Mouse (Mus musculus) spleen, adult 2 months (tissue): ENCODE results near the gene Isy1. TPM values are rescaled to one million over a fixed set of nuclear protein-coding genes. Genes with fewer than 3 reads are reported as not detected.
A peak's percentile ranks its signal among the peaks of the same experiment; 100 is the strongest.

Source experiments
- DNase-seq, 2 experiments: peaks; one replicate each; pipeline versions ENCODE4 v3.0.0 to v3.0.0-alpha.2; 2012 to 2021; ENCODE audit warnings: low spot score in 2 of 2, low read depth in 1 of 2
- H3K27ac ChIP-seq: fragments of 200-500 bp; 2 replicates; pipeline ENCODE4 v1.5.1; 2012; ENCODE audit warnings: low read length, inconsistent platforms; ENCODE audit not compliant: insufficient read depth
- H3K27me3 ChIP-seq: fragments of 200-500 bp; 2 replicates; pipeline ENCODE4 v1.6.1; 2012; ENCODE audit warnings: mild to moderate bottlenecking, moderate library complexity, low read length, inconsistent platforms; ENCODE audit not compliant: control insufficient read depth, insufficient read depth
- H3K36me3 ChIP-seq: fragments of 200-500 bp; 2 replicates; pipeline ENCODE4 v1.6.1; 2012; ENCODE audit warnings: mild to moderate bottlenecking, low read length, inconsistent platforms; ENCODE audit not compliant: control insufficient read depth, insufficient read depth
- H3K4me1 ChIP-seq: fragments of 200-500 bp; 2 replicates; pipeline ENCODE4 v1.6.1; 2011; ENCODE audit warnings: inconsistent platforms; ENCODE audit not compliant: control insufficient read depth, insufficient read depth, insufficient read length
- H3K4me3 ChIP-seq: fragments of 200-500 bp; 2 replicates; pipeline ENCODE4 v1.5.1; 2011; ENCODE audit warnings: mild to moderate bottlenecking, inconsistent platforms; ENCODE audit not compliant: insufficient read depth, insufficient read length; ENCODE audit errors: extremely low read depth
- CTCF ChIP-seq: fragments of 200-500 bp; IDR thresholded peaks from 2 replicates; pipeline ENCODE4 v1.5.1; 2011; ENCODE audit warnings: mild to moderate bottlenecking, inconsistent platforms; ENCODE audit not compliant: insufficient read depth, insufficient read length, insufficient replicate concordance; ENCODE audit errors: extremely low read depth
- POLR2A ChIP-seq: fragments of 200-500 bp; IDR thresholded peaks from 2 replicates; pipeline ENCODE4 v1.6.1; 2011; ENCODE audit warnings: low read depth, low read length, inconsistent platforms
- WGBS: fragments of 180-500 bp; shearing (Covaris S2); methylation state at CpG from one replicate; pipeline ENCODE4 v1.1.7; 2018; 5-methylcytosine and 5-hydroxymethylcytosine counted together
- polyA plus RNA-seq: library from polyadenylated mRNA; depleted of rRNA; stranded (reverse); fragments of >200 nt; gene quantifications from 2 replicates; pipeline ENCODE4 v1.2.3, GENCODE M21; 2012

The Isy1 gene
- polyA plus RNA-seq, 1 experiment = 17.8 TPM

GRCm38 (mm10) chr6:87835695-87836094, 2.9 kb downstream of the Isy1 start, which contains the start of gene Gm45140:
Gene Gm45140 (minus strand): TSS chr6:87835795.
- Histone ChIP-seq H3K27ac (no peak within 1 kb of the TSS), H3K4me3 (no peak within 1 kb of the TSS), H3K4me1 (peaks cover 7% of the 10 kb centered on the region), H3K36me3 (peaks cover 12% of the 10 kb centered on the region), H3K27me3 (no peaks in the 10 kb centered on the region)
- 95% methylated on average over 7 of the region's 7 CpGs for WGBS
- TF ChIP-seq POLR2A = no peak
- no peak for TF ChIP-seq CTCF
- DNase-seq = no peak

DNA sequence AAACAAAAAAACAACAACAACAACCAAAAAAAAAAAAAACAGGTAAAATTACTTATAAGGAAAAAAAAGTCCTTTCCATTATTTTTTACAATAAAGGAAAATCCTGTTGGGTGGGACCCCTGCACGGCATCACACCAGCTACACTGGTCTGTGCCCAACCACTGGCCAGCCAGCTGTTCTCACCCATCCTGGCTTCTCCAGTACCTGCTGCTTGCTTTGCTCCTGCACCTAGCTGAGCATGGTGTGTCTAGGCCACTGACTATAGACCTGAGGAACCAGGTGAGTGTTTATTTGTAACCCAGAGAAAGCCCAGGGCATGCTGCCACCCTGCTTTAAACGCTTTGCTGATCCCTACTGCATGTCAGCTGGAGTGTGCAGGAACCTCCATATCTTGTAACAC, 18.2 kb downstream of the Isy1 start:
- TF ChIP-seq CTCF = no peak
- TF ChIP-seq POLR2A = no peak
- no peaks in the 10 kb centered on the region for H3K27me3 ChIP-seq
- no peak overlapping the region for H3K4me3 ChIP-seq
- peaks cover 45% of the 10 kb centered on the region for H3K36me3 ChIP-seq
- 98% methylated on average over 2 of the region's 2 CpGs for WGBS
- H3K4me1 ChIP-seq = no peaks in the 10 kb centered on the region
- H3K27ac ChIP-seq = no peak overlapping the region
- no peak for DNase-seq

GRCm38 (mm10) chr6:87814486-87814885, 24.1 kb downstream of the Isy1 start:
- peaks cover 18% of the 10 kb centered on the region for H3K36me3 ChIP-seq
- peaks cover 7% of the 10 kb centered on the region for H3K4me1 ChIP-seq
- H3K4me3 ChIP-seq = no peak overlapping the region
- H3K27ac ChIP-seq = no peak overlapping the region
- no peak for DNase-seq
- H3K27me3 ChIP-seq = no peaks in the 10 kb centered on the region
- TF ChIP-seq CTCF = no peak
- TF ChIP-seq POLR2A = no peak
- WGBS = 94% methylated on average over 5 of the region's 5 CpGs

DNA sequence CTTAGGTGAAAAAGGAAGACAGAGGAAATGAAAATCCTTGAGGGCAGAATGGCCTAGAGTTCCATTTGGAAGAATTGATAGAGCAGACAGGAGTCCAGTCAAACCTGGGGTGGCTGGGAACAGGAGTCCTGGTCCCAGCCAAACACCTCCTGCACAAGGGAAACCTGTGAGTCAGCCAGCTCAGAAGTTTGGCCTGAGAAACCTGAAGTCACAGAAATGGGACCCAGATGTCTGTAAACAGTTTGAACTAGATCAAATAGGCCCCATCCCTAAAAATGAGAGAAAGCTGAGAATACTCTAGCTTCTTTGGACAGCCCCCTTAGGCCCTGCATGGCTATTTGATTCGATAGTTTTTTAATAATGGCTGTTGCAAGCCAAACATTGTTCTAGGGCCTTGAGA, 25.9 kb downstream of the Isy1 start:
- H3K36me3 ChIP-seq = peaks cover 6% of the 10 kb centered on the region
- 95% methylated on average over 1 of the region's 1 CpGs for WGBS
- 0 out of 2 replicates have a peak overlapping the region, but pooled peaks have one; percentile 64 for H3K27ac ChIP-seq
- no peak for TF ChIP-seq CTCF
- TF ChIP-seq POLR2A = no peak
- H3K4me3 ChIP-seq = no peak overlapping the region
- no peaks in the 10 kb centered on the region for H3K27me3 ChIP-seq
- no peak for DNase-seq
- H3K4me1 ChIP-seq = peaks cover 11% of the 10 kb centered on the region

GRCm38 (mm10) chr6:87811675-87812338, 26.8 kb downstream of the Isy1 start, which contains the start of gene Rab43:
Gene Rab43 (minus strand): TSS chr6:87812164.
- WGBS = 1% methylated on average over 42 of the region's 56 CpGs
- no peak for TF ChIP-seq CTCF
- TF ChIP-seq POLR2A = peak; percentile 95

GRCm38 (mm10) chr6:87810713-87811669, 27.6 kb downstream of the Isy1 start:
- peaks cover 2% of the 10 kb centered on the region; the same call in 1 of the 2 replicates for H3K36me3 ChIP-seq
- DNase-seq = peak; percentile 41 to 69
- WGBS = under 1% methylated on average over 77 of the region's 77 CpGs

More at GRCm38 (mm10) chr6:87811675-87812338, 26.8 kb downstream of the Isy1 start, which contains the start of gene Rab43:
- peak within 1 kb of the TSS; percentile 81 for H3K4me3 ChIP-seq
- peaks cover 4% of the 10 kb centered on the region for H3K36me3 ChIP-seq
- peak; percentile 66 to 92 for DNase-seq
- peaks cover 11% of the 10 kb centered on the region for H3K4me1 ChIP-seq
- peak within 1 kb of the TSS; percentile 92 for H3K27ac ChIP-seq
- no peaks in the 10 kb centered on the region for H3K27me3 ChIP-seq

More at GRCm38 (mm10) chr6:87810713-87811669, 27.6 kb downstream of the Isy1 start:
- peak overlapping the region; percentile 81 for H3K4me3 ChIP-seq
- no peaks in the 10 kb centered on the region for H3K27me3 ChIP-seq
- peak overlapping the region; percentile 92 for H3K27ac ChIP-seq
- peaks cover 11% of the 10 kb centered on the region for H3K4me1 ChIP-seq
- no peak for TF ChIP-seq CTCF
- peak; percentile 1; the same call in 1 of the 2 replicates for TF ChIP-seq POLR2A
